Mouse (Mus musculus) spleen, adult 2 months (tissue): ENCODE results near the gene Srpk2.

ENCODE experiments used
- CTCF ChIP-seq: fragments of 200-500 bp; IDR thresholded peaks from 2 replicates; pipeline ENCODE4 v1.5.1; 2011; ENCODE audit warnings: mild to moderate bottlenecking, inconsistent platforms; ENCODE audit not compliant: insufficient read depth, insufficient read length, insufficient replicate concordance; ENCODE audit errors: extremely low read depth
- POLR2A ChIP-seq: fragments of 200-500 bp; IDR thresholded peaks from 2 replicates; pipeline ENCODE4 v1.6.1; 2011; ENCODE audit warnings: low read depth, low read length, inconsistent platforms

GRCm38 (mm10) chr5:23581484-23582060 lies 102.8 kb downstream of the Srpk2 start:
- TF ChIP-seq CTCF (no peak), POLR2A (no peak)
